Mouse (Mus musculus): ENCODE data around the gene Phc3. TPM values are rescaled to one million over a fixed set of nuclear protein-coding genes. Genes with fewer than 3 reads are reported as not detected.

Phc3 gene
- polyA plus RNA-seq, 1 experiment, result 15.2 TPM

GRCm38 (mm10) chr3:31000018-31000407 lies 30.8 kb upstream of the Phc3 start:
- 55% methylated on average over 4 of the region's 4 CpGs for whole genome bisulfite sequencing
- Histone ChIP-seq H3K4me3 (replicated peaks; ENCODE audit: control insufficient read depth, low read depth, low read length) (no peak overlapping the region), H3K4me1 (ENCODE audit: control insufficient read depth, insufficient read depth, low read length) (no peaks in the 10 kb centered on the region; the same call in 1 of the 2 replicates), H3K27ac (ENCODE audit: control insufficient read depth, insufficient read depth, low read depth, low read length, poor library complexity) (no peak overlapping the region)
- TF ChIP-seq POLR2A (IDR thresholded peaks at IDR 0.05; ENCODE audit: borderline replicate concordance, control insufficient read depth, low read depth, low read length) (no peak), CTCF (IDR thresholded peaks at IDR 0.05; ENCODE audit: control insufficient read depth, insufficient read depth, low read length) (no peak)

GRCm38 (mm10) chr3:30999401-31000017 lies 30.3 kb upstream of the Phc3 start:
- Histone ChIP-seq H3K27ac (ENCODE audit: control insufficient read depth, insufficient read depth, low read depth, low read length, poor library complexity) (no peak overlapping the region), H3K4me1 (ENCODE audit: control insufficient read depth, insufficient read depth, low read length) (no peaks in the 10 kb centered on the region; the same call in 1 of the 2 replicates), H3K4me3 (replicated peaks; ENCODE audit: control insufficient read depth, low read depth, low read length) (no peak overlapping the region)
- 79% methylated on average over 10 of the region's 10 CpGs for WGBS
- TF ChIP-seq POLR2A (IDR thresholded peaks at IDR 0.05; ENCODE audit: borderline replicate concordance, control insufficient read depth, low read depth, low read length), result no peak
- TF ChIP-seq CTCF (IDR thresholded peaks at IDR 0.05; ENCODE audit: control insufficient read depth, insufficient read depth, low read length), result no peak

GRCm38 (mm10) chr3:30996688-30997014 lies 27.4 kb upstream of the Phc3 start:
- no peak overlapping the region for H3K4me3 ChIP-seq (replicated peaks; ENCODE audit: control insufficient read depth, low read depth, low read length)
- no peak for TF ChIP-seq CTCF (IDR thresholded peaks at IDR 0.05; ENCODE audit: control insufficient read depth, insufficient read depth, low read length)
- no peak for TF ChIP-seq POLR2A (IDR thresholded peaks at IDR 0.05; ENCODE audit: borderline replicate concordance, control insufficient read depth, low read depth, low read length)
- peaks cover 3% of the 10 kb centered on the region; the same call in 1 of the 2 replicates for H3K4me1 ChIP-seq (ENCODE audit: control insufficient read depth, insufficient read depth, low read length)
- H3K27ac ChIP-seq (ENCODE audit: control insufficient read depth, insufficient read depth, low read depth, low read length, poor library complexity), result no peak overlapping the region
- 40% methylated on average over 4 of the region's 4 CpGs for WGBS

GRCm38 (mm10) chr3:30995899-30996687 lies 26.9 kb upstream of the Phc3 start:
- H3K4me3 ChIP-seq (replicated peaks; ENCODE audit: control insufficient read depth, low read depth, low read length), result peak overlapping the region; percentile 98
- peak overlapping the region; percentile 49; the same call in 1 of the 2 replicates for H3K27ac ChIP-seq (ENCODE audit: control insufficient read depth, insufficient read depth, low read depth, low read length, poor library complexity)
- 1% methylated on average over 49 of the region's 49 CpGs for WGBS
- H3K4me1 ChIP-seq (ENCODE audit: control insufficient read depth, insufficient read depth, low read length), result peaks cover 3% of the 10 kb centered on the region; the same call in 1 of the 2 replicates
- TF ChIP-seq CTCF (IDR thresholded peaks at IDR 0.05; ENCODE audit: control insufficient read depth, insufficient read depth, low read length), result no peak

- peak within 1 kb of the TSS; percentile 49; the same call in 1 of the 2 replicates for H3K27ac ChIP-seq (ENCODE audit: control insufficient read depth, insufficient read depth, low read depth, low read length, poor library complexity)
- H3K4me1 ChIP-seq (ENCODE audit: control insufficient read depth, insufficient read depth, low read length), result peaks cover 3% of the 10 kb centered on the region; the same call in 1 of the 2 replicates
- H3K4me3 ChIP-seq (replicated peaks; ENCODE audit: control insufficient read depth, low read depth, low read length), result peak within 1 kb of the TSS; percentile 98
- WGBS, result 1% methylated on average over 50 of the region's 50 CpGs
- TF ChIP-seq CTCF (IDR thresholded peaks at IDR 0.05; ENCODE audit: control insufficient read depth, insufficient read depth, low read length) (no peak), POLR2A (IDR thresholded peaks at IDR 0.05; ENCODE audit: borderline replicate concordance, control insufficient read depth, low read depth, low read length) (peak; percentile 54; the same call in 1 of the 2 replicates)
These were observed 26.2 kb upstream of the Phc3 start, which contains the start of gene Prkci for GRCm38 (mm10) chr3:30995283-30995898. Gene Prkci, plus strand, starts transcription at chr3:30995747.

- 9% methylated on average over 6 of the region's 6 CpGs for WGBS
- peaks cover 3% of the 10 kb centered on the region; the same call in 1 of the 2 replicates for H3K4me1 ChIP-seq (ENCODE audit: control insufficient read depth, insufficient read depth, low read length)
- H3K4me3 ChIP-seq (replicated peaks; ENCODE audit: control insufficient read depth, low read depth, low read length), result peak overlapping the region; percentile 52
- TF ChIP-seq CTCF (IDR thresholded peaks at IDR 0.05; ENCODE audit: control insufficient read depth, insufficient read depth, low read length), result no peak
- TF ChIP-seq POLR2A (IDR thresholded peaks at IDR 0.05; ENCODE audit: borderline replicate concordance, control insufficient read depth, low read depth, low read length), result no peak
- no peak overlapping the region for H3K27ac ChIP-seq (ENCODE audit: control insufficient read depth, insufficient read depth, low read depth, low read length, poor library complexity)
These were observed 25.6 kb upstream of the Phc3 start for GRCm38 (mm10) chr3:30994859-30995258.

- Histone ChIP-seq H3K4me3 (replicated peaks; ENCODE audit: control insufficient read depth, low read depth, low read length) (no peak overlapping the region), H3K4me1 (ENCODE audit: control insufficient read depth, insufficient read depth, low read length) (peaks cover 3% of the 10 kb centered on the region; the same call in 1 of the 2 replicates), H3K27ac (ENCODE audit: control insufficient read depth, insufficient read depth, low read depth, low read length, poor library complexity) (no peak overlapping the region)
- no peak for TF ChIP-seq POLR2A (IDR thresholded peaks at IDR 0.05; ENCODE audit: borderline replicate concordance, control insufficient read depth, low read depth, low read length)
- TF ChIP-seq CTCF (IDR thresholded peaks at IDR 0.05; ENCODE audit: control insufficient read depth, insufficient read depth, low read length), result no peak
These were observed 23.9 kb upstream of the Phc3 start for GRCm38 (mm10) chr3:30993066-30993573.

GRCm38 (mm10) chr3:30992161-30992560 lies 22.9 kb upstream of the Phc3 start:
- H3K4me1 ChIP-seq (ENCODE audit: control insufficient read depth, insufficient read depth, low read length), result peaks cover 3% of the 10 kb centered on the region; the same call in 1 of the 2 replicates
- H3K27ac ChIP-seq (ENCODE audit: control insufficient read depth, insufficient read depth, low read depth, low read length, poor library complexity), result no peak overlapping the region
- no peak for TF ChIP-seq CTCF (IDR thresholded peaks at IDR 0.05; ENCODE audit: control insufficient read depth, insufficient read depth, low read length)
- TF ChIP-seq POLR2A (IDR thresholded peaks at IDR 0.05; ENCODE audit: borderline replicate concordance, control insufficient read depth, low read depth, low read length), result no peak
- H3K4me3 ChIP-seq (replicated peaks; ENCODE audit: control insufficient read depth, low read depth, low read length), result no peak overlapping the region
- 39% methylated on average over 7 of the region's 7 CpGs for WGBS

Measured in bone marrow, adult 2 months (tissue).